Mouse (Mus musculus) forelimb bud, embryonic 11.5 days (tissue): Measurements from ENCODE around the gene Slc9a8.
A peak's percentile ranks its signal among the peaks of the same experiment; 100 is the strongest.

Source experiments
- DNase-seq: peaks from one replicate; pipeline ENCODE4 v3.0.0-alpha.2; 2012; ENCODE audit warnings: low read depth, low spot score

Slc9a8 gene

DNA sequence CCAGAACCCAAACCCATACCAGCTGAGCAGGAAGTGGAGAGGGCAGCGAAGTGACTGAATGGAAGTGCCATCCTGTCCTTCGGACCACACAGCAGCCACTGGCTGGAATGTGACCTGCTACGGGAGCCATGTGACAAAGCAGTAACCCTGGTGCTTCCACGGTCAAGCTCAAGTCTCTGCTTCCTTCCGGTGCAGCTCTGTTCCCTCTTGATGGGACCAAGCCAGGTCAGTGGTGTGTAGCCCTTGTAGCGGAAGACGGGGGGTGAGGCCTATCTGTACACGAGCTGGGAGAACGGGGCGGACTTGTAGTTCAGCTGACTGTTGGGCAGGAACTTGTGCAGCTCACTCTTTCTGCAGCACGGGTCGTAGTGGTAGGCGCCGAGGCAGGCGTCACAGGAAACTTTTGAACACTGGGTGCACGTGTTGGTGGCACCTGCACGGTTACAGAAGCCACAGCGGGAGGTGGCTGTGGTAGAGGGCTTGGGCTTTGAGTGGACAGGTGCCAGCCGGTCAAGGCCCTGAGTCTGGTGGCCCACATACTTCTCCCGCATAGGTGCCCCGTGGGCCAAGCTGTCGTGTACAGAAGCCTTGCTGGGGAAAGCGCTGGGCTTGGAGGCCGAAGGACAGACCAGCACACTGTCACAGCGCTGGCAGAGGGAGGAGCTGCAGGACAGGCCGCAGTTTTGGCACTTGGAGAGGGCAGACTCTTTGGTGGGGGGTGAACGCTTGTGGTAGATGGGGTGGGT lies 61.7 kb downstream of the Slc9a8 start:
- no peak for DNase-seq

DNA sequence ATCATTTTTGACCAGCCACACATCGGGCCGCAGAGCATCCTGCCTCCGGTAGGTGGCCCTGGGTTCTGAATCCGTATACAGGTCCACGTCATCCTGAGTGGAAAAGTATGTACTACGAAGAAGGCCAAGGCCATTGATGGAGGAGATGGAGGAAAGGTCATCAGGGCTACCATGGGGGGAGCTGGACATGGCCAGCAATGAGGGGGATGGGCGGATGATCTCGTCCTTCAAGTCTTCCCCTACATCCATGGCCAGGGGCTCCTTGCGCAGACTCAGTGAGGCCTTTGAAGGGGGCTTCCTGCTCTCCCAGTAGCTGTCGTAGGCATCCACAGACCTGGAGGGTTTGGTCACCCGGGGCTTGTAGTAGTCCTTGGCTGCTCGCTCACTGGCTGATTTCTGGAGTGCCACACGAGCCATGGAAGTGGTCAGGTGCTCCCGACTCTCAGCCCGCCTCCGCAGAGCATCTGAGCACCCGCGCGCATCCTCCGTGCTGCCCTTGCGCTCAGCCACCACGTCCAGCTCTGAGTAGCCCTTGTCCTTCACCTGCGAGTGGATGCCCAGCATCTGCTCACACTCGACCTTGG lies 62.4 kb downstream of the Slc9a8 start:
- no peak for DNase-seq

DNA sequence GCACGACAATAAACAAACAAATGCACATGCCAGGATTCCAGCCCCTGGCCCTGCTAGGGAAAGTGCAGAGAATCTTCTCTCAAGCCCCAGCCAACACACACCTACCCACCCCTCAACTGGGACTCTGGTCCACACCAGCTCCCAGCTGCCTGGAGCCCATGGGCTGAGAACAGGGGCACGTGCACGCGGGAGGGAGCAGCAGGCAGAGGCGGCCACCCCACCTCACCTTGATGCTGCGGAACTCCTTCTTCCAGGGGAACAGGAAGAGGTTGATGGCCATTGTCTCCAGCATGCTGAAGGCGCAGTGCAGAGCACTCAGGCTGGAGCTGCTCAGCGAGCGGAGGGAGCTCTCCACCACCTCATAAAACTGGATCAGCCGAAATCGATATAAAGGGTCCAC lies 63.4 kb downstream of the Slc9a8 start:
- no peak for DNase-seq

DNA sequence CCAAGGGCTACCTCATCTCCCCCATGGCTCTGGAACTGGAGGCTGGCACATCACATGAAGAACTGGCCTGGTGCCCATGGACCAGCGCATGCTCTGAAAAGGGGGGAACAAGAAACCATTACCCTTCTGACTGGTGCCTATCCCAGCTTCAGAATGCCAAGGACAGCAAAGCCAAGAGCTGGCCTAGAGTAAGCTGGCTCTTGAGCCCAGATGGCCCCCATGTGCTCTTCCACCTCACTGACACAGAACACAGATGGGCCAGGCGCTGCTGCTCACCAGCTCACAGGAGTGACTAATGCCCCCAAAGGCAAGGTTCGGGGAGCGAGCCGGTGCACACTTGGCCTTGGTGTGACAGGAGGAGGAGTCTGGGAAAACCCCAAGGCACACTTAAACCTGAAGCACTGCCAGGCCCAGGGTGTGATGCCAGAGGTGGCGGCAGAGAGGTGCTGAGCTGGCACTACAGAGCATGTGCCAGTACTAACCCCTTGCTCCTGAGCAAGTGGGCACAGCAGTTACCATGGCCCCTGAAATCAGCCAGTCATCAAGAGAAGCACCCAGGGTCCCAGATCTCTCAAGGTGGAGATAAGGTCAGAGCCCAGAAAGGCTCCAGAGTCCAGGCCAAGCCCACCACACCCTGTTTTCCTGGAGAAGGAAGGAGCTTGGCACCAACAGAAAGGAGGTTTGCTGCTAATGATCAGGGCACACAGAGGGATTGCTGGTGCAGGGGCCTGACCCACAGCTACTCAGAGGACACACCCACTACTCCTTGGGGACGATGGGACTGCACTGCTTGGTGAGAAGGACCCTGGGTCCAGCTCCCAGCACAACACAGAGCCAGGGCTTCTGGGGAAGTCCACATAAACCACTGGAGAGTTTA lies 64.2 kb downstream of the Slc9a8 start:
- no peak for DNase-seq

DNA sequence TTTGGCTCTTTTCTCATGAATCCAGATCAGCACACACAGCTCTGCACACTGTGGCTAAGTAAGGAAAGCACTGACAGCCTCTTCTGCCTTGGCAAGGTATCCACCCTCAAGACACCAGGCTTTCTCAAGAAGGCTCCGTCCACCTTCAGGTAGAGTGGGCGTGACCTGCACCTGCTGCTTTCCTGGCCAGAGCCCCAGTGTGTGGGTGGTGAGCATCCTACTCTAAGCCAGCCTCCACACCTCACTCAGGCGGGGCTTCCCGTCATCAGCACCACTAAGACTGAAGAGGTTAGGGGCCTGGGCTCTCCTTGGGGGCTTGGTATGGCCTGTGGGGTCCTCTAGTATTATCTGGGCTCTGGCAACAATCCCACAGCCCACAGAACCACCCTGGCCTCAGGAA lies 65.1 kb downstream of the Slc9a8 start:
- DNase-seq: no peak

DNA sequence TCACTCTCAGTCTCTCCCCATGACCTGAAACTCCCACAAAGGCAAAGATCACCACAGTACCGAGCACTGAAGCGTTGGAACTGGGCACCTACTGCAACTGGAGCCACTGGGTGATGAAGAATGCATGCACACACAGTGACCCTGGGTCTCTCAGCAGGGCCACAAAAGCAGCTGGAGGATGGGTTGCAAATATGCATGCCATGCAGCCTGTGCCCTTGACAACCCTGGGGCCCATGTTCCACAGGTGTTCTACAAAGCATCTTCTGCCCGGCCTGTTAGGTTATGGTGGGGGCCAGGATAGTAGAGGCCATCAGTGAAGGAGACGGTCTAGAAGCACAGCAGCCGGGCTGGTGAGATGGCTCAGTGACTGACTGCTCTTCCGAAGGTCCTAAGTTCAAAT lies 66.0 kb downstream of the Slc9a8 start:
- DNase-seq: no peak

DNA sequence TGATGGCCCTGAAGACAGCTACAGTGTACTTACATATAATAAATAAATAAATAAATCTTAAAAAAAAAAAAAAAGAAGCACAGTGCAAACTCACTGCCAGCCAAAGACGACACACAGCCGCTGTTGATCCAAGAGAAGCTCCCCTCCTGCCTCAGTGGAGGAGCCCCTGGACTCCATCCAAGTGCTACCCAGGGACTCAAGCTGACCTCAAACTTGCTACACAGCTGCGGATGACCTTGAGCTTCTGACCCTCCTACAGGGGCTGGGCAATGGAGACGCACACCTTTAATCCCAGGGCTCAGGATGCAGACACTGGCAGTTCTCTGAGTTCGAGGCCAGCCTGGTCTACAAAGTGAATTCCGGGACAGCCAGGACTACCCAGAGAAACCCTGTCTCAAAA lies 66.5 kb downstream of the Slc9a8 start:
- DNase-seq: no peak

DNA sequence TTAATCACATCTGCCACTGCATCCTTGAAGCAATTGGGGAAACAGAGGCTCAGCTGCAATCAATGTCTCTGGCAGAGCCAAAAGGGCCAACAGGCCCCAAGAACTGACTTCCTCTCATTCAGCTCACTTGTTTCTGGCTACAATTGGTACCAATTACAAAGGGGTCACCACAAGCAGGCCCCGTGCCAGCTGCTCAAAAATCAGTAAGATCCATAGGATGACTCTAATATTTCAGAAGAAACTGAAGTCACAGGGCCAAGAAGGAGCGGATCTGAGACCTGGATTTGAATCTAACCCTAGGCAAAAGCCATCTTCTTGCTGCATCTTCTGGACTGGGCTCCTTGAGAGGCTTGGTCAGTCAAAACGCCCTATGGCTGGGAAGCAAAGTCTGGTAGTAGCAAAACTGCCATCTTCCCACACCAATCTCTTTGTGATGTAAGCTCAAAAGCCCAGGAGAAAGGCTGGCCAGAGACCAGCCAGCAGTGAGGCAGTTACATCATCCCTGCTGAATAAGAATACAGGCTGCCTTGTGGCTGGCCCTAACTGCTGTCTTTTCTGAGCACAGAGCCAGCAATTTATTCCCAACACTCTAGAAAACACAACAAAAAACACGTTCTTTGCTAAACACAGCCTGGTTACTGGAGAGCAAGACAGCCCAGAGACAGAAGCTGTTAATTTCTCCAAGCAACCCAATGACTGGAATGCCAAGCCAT lies 69.5 kb downstream of the Slc9a8 start:
- DNase-seq: no peak

DNA sequence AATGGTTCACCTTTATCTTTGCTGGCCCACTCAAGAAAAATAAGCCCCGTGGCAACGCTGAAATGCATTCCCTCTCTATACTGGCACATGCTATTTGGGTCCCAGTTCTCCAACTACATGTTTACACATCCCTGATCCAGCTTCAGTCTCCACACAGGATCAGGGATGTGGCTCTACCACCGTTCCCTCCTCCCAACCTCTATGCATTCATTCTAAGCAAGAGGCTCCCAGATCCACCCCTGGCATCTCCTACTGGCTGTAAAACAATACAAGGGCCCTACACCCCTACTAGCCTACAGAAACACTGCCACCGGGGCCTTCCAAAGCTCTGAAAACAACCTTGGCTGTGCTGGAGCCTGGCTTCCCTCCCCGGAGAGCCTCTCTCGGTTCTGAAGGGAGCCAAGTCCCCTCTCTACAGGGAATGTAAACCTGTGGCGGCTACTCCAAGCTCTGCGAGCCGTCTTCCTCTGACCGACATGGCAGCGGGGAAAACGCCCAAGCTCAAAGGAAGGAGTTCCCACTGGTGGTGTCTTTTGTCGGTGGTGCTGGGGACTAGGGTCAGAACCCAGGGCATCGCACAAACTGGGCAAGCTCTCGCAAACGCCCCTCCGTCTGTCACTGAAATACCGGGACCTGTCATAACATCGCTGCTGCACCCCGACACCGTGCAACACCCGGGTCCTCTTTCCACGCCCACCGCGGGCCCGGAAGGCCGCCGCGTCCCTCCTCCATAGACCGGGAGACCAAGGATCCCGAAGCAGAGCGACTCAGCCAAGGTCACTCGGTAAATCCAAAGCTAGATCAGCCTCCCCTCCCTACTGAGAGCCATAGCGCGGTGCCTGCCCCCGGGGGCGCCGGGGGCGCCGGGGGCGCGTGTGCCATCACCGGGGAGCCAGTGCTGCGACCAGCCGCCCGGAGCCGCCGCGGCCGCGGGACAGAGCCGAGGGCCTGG lies 70.5 kb downstream of the Slc9a8 start, which contains the start of gene Rnf114:
Gene Rnf114, plus strand, starts transcription at position 889 of the 952 bp plus-strand sequence.
- DNase-seq: no peak

DNA sequence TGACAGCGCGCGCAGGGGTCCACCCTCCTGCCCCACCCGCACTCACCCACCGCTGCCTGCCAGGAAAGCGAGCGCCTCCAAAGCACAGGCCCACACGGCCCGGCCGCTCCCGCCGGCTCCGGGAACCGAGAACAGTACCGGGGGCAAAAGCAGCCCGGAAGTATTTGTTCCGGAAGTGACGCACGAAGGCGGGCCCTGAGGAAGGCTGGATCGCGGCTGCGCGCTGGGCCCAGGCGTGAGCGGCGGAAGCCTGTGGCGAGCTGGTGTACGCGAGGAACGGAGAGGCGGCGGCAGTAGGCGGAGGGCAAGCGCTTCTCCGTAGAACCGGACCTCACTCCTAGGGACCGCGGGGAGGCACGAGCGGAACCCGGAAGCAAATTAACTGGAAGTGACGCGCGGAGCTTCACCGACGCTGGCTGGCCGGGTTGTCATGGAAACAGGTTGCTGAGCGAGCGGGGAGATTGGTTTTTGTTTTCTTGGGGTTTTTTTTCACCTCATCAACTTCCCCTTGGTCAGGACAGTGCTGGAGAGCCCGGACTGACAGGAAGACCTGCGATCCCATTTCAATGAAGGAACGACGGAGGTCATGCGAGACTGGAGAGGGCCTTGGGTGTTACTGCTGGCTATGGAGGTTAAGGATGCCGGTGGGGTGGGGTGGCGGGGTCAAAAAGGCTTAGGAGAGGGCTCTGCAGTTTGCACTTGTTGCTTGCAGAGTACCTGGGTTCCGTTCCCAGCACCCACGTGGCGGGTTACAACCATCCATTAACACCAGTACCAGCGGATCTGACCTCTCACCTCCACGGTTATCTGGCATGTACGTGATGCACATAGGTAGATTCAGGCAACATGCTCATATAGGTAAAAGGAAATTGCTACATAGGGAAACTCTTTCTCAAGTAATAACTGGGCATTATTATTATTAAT lies 71.5 kb downstream of the Slc9a8 start, which contains the start of gene Spata2:
Gene Spata2, minus strand, starts transcription at position 175 of the 924 bp plus-strand sequence.
- peak; percentile 83 for DNase-seq

DNA sequence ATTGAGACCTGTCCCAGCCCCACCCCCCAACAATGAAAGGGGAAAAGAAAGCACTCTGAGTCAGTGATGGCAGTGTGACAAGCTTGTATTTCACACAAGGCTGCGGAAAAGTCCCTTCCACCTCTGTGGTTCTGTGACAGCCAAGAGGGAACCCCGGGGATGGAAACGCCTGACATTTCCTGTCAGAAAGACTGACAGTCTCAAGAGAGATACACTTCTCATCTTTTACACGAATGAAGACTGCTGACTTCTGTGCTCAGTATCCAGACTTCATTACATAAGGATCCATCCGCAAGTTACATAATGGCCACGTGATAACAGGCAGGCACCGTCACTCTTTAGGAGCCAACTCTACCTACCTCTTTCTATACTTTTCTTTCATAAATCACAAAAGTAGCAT lies 74.9 kb downstream of the Slc9a8 start:
- DNase-seq: no peak

DNA sequence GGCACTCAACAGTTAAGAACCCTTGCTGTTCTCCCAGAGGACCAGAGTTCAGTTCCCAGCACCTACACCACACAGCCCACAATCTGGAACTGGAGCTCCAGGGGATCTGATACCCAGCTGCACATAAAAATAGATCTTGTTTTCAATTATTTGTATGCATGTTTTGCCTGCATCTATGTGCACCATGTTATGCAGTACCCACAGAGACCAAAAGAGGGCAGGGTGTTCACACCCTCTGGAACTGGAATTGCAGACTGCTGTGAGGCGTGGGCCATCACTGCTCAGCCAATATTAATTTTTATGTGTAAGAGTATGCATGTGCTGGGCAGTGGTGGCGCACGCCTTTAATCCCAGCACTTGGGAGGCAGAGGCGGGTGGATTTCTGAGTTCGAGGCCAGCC lies 75.8 kb downstream of the Slc9a8 start:
- peak; percentile 37 for DNase-seq

DNA sequence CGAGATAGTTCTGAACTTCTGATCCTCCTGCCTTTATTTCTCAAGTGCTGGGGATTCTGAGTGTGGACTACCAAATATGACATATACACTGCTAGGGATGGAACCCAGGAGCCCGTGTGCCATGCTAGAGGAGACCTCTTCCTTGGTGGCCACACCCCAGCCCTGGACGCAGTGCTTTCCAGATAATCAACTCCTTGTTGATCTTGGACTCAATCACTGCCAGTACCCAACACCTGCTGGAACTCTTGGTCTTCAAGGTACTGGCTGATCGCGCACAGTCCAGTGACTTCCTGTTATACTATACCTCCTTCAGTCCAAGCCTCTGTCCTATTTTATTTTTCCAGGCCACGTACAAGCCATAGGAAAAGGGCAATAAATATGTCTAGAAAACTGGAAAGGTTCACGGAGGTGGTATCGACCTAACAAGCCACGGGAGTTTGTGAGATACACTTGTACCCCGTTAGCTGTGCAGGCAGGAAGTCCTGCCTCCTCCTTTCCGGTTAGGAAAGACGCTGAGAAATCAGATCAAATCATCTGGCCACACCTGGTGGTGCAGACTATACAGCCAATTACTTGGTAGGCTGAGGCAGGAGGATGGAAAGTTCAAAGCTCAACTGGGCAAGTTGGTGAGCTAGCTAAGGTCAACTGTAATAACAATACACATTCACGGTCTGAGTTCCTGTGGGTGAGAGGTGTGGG lies 81.2 kb downstream of the Slc9a8 start:
- DNase-seq: no peak

DNA sequence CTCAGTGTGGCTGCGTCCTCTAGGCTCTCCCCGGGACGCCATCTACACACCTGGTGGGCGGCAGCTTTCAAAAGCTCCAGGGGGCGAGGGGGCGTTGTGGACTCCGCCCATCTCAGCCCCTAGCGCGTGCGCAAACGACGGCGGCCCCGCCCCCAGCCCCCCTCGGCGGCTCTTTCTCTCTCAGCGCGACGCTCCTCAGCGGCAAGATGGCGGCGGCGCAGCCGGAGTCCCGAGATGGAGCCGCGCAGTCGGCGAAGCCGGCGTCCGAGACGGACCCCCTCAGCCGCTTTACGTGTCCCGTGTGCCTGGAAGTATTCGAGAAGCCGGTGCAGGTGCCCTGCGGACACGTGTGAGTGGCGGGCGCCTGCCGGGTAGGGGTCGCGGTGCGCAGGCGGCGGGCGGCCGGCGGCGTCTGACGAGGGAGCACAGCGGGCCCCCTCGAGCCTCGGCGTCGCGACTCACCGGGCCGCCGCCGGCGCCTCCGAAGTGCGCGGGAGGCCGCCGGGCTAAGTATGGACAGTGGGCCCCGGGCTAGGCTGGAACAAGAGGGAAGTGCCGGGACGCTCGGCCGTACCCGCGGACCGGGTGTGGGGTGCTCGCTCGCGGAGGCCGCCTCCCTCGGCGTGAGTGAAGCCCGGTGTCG lies 81.9 kb downstream of the Slc9a8 start:
- DNase-seq: peak; percentile 85

DNA sequence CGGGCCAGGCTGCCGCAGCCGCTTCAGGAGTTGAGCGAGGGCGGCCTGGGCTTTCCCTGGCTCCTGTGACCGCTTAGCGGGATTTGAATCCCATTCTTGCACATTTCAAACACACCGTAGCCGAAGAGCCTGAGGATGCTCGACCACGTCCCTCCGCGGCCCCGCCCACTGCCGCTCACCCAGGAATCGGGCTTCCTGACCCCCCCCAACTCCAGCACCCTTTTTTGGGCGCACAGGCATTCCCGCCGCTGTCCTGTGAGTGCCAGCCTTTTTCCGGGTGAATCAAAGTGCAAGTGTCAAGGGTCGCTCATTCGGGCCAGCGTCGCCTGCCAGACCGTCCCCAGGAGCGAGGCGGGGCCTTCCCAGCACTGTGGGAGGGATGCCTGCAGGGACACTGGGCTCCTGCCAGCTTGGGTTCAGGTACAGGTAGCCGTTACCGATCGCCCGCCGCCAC lies 82.4 kb downstream of the Slc9a8 start:
- no peak for DNase-seq

DNA sequence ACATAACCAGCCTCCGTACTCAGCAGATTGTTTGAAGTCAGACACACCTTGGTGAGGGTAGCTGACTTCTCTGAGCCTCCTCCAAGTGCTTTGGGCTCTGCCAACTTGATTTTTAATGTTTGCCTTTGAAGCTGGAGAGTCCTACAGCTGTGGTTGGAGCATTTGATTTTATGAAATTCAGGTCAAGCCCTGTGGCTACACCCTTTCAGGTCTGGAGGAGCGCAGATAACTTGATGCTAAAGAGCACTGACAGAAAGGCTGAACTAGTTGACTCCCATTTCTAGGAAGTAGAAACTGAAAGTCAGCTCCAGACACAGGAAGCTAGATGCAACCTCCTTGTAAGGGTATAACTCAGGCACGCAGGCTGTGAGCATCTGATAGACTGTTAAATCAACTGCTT lies 83.6 kb downstream of the Slc9a8 start:
- no peak for DNase-seq

DNA sequence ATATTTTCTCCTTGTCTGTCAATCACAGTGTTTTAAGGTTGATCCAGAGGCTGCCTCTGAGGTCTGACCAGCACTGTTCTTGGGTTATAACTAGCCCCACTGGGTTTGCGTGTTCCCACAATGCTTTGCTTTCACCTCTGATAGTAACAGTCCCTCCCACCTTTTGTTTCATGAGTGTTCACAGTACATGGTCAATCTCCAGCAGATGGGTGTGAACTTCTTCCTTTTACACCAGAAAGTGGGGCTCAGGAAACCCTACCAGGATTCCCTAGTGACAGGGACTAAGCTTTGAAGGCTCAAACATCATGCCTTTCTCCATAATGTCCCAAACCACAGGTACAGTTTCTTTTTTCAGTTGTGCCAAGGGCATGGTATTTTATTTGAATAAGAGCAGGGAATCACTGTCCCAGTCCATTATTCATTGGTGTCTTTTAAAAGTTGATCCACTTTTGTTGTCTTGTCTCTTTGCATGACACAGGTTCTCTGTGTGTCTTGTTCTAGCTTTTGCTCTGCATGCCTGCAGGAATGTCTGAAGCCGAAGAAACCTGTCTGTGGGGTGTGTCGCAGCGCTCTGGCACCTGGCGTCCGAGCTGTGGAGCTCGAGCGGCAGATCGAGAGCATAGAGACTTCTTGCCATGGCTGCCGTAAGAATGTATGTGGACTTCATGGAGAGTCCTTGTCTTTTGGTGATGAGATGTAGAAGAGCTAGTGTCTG lies 85.2 kb downstream of the Slc9a8 start:
- no peak for DNase-seq
